Mouse (Mus musculus) lung, embryonic 16.5 days (tissue): ENCODE data around the gene Gm9837. TPM values are rescaled to one million over a fixed set of nuclear protein-coding genes. Genes with fewer than 3 reads are reported as not detected.
A peak's percentile ranks its signal among the peaks of the same experiment; 100 is the strongest.

ENCODE experiments used
- ATAC-seq: fragments of 200-750 bp; cut with Nextera tagmentation; 2 replicates; pipeline ENCODE4 v1.8.0; 2017; ENCODE audit warnings: low read depth, mild to moderate bottlenecking, moderate library complexity
- H3K27ac ChIP-seq: fragments of 300-500 bp; sonication (generic); 2 replicates; pipeline ENCODE4 v1.5.1; 2014; ENCODE audit warnings: mild to moderate bottlenecking, control low read depth, low read length
- H3K27me3 ChIP-seq: fragments of 300-500 bp; sonication (generic); 2 replicates; pipeline ENCODE4 v1.6.1; 2014; ENCODE audit warnings: low read depth, low read length, mixed read lengths; ENCODE audit not compliant: control insufficient read depth, insufficient read depth
- H3K36me3 ChIP-seq: fragments of 300-500 bp; sonication (generic); 2 replicates; pipeline ENCODE4 v1.6.1; 2014; ENCODE audit warnings: low read length; ENCODE audit not compliant: control insufficient read depth, insufficient read depth
- H3K4me1 ChIP-seq: fragments of 300-500 bp; sonication (generic); replicated peaks from 2 replicates; pipeline ENCODE4 v1.6.1; 2014; ENCODE audit warnings: low read length, mixed read lengths; ENCODE audit not compliant: control insufficient read depth, insufficient read depth
- H3K4me2 ChIP-seq: fragments of 300-500 bp; sonication (generic); 2 replicates; pipeline ENCODE4 v1.6.1; 2014; ENCODE audit warnings: low read depth, low read length, control low read depth
- H3K4me3 ChIP-seq: fragments of 300-500 bp; sonication (generic); 2 replicates; pipeline ENCODE4 v1.5.1; 2014; ENCODE audit warnings: mild to moderate bottlenecking, low read length, control low read depth
- H3K9ac ChIP-seq: fragments of 300-500 bp; sonication (generic); 2 replicates; pipeline ENCODE4 v1.6.1; 2014; ENCODE audit warnings: low read length, control low read depth
- H3K9me3 ChIP-seq: fragments of 300-500 bp; sonication (generic); 2 replicates; pipeline ENCODE4 v1.6.1; 2016; ENCODE audit warnings: low read length; ENCODE audit not compliant: control insufficient read depth
- WGBS: fragments of 180-500 bp; shearing (Covaris S2); extraction: QIAGEN DNeasy Blood & Tissue Kit; methylation state at CpG from one replicate; pipeline ENCODE4 v1.1.7; 2014; 5-methylcytosine and 5-hydroxymethylcytosine counted together
- polyA plus RNA-seq: library from polyadenylated mRNA; unstranded; fragments of >200 nt; fragmentation: Nextera tagmentation; extraction: Ambion mirVana; gene quantifications from 2 replicates; pipeline ENCODE4 v1.2.1, GENCODE M21; 2015

Gene Gm9837
- polyA plus RNA-seq, 1 experiment from 2014 or later: not detected

- Histone ChIP-seq H3K27me3 (peaks cover 39% of the 10 kb centered on the region), H3K4me2 (no peak overlapping the region), H3K27ac (no peak overlapping the region), H3K36me3 (no peaks in the 10 kb centered on the region), H3K9ac (no peak overlapping the region), H3K4me3 (no peak overlapping the region), H3K4me1 (peaks cover 4% of the 10 kb centered on the region; the same call in 1 of the 2 replicates), H3K9me3 (no peaks in the 10 kb centered on the region)
- WGBS: 39% methylated on average over 5 of the region's 5 CpGs
- no peak for ATAC-seq
Measured at GRCm38 (mm10) chr11:53461727-53462126, 8.6 kb downstream of the Gm9837 start.

- H3K4me1 ChIP-seq: peaks cover 6% of the 10 kb centered on the region; the same call in 1 of the 2 replicates
- no peak for ATAC-seq
- no peaks in the 10 kb centered on the region for H3K9me3 ChIP-seq
- no peaks in the 10 kb centered on the region for H3K36me3 ChIP-seq
- H3K4me3 ChIP-seq: no peak overlapping the region
- H3K9ac ChIP-seq: no peak overlapping the region
- H3K27me3 ChIP-seq: peaks cover 31% of the 10 kb centered on the region
- no peak overlapping the region for H3K27ac ChIP-seq
- no peak overlapping the region for H3K4me2 ChIP-seq
- WGBS: 66% methylated on average over 3 of the region's 3 CpGs
Measured at GRCm38 (mm10) chr11:53460192-53460591, 10.1 kb downstream of the Gm9837 start.

GRCm38 (mm10) chr11:53458996-53459395, 11.3 kb downstream of the Gm9837 start:
- H3K9me3 ChIP-seq: no peaks in the 10 kb centered on the region
- peaks cover 6% of the 10 kb centered on the region; the same call in 1 of the 2 replicates for H3K4me1 ChIP-seq
- peaks cover 20% of the 10 kb centered on the region for H3K27me3 ChIP-seq
- no peak overlapping the region for H3K27ac ChIP-seq
- 63% methylated on average over 3 of the region's 3 CpGs for WGBS
- no peak for ATAC-seq
- no peak overlapping the region for H3K4me2 ChIP-seq
- no peaks in the 10 kb centered on the region for H3K36me3 ChIP-seq
- H3K4me3 ChIP-seq: no peak overlapping the region
- no peak overlapping the region for H3K9ac ChIP-seq

GRCm38 (mm10) chr11:53457372-53457954, 12.8 kb downstream of the Gm9837 start:
- no peaks in the 10 kb centered on the region for H3K9me3 ChIP-seq
- H3K27ac ChIP-seq: no peak overlapping the region

GRCm38 (mm10) chr11:53456474-53457371, 13.6 kb downstream of the Gm9837 start, which contains the start of the genes Gm10447 and Shroom1:
Gm10447 (minus strand) TSS chr11:53457110.
Shroom1 (plus strand) TSS chr11:53457205.
- Histone ChIP-seq H3K4me2 (peak within 1 kb of the TSS; percentile 88), H3K9ac (peak within 1 kb of the TSS; percentile 71), H3K4me3 (peak within 1 kb of the TSS; percentile 60), H3K27ac (no peak within 1 kb of the TSS), H3K36me3 (no peaks in the 10 kb centered on the region), H3K4me1 (0 out of 2 replicates have a peak, but pooled peaks cover 3% of the 10 kb centered on the region), H3K27me3 (peaks cover 2% of the 10 kb centered on the region; the same call in 1 of the 2 replicates), H3K9me3 (no peaks in the 10 kb centered on the region)
- WGBS: 3% methylated on average over 42 of the region's 42 CpGs
- ATAC-seq: peak; percentile 94

More at GRCm38 (mm10) chr11:53457372-53457954, 12.8 kb downstream of the Gm9837 start:
- Histone ChIP-seq H3K4me2 (peak overlapping the region; percentile 88), H3K4me3 (peak overlapping the region; percentile 60), H3K9ac (peak overlapping the region; percentile 71), H3K27me3 (peaks cover 5% of the 10 kb centered on the region), H3K36me3 (no peaks in the 10 kb centered on the region), H3K4me1 (0 out of 2 replicates have a peak, but pooled peaks cover 3% of the 10 kb centered on the region)
- peak; percentile 46 for ATAC-seq
- 5% methylated on average over 29 of the region's 29 CpGs for WGBS

- Histone ChIP-seq H3K4me3 (no peak overlapping the region), H3K9ac (no peak overlapping the region), H3K9me3 (no peaks in the 10 kb centered on the region), H3K27me3 (no peaks in the 10 kb centered on the region), H3K27ac (no peak overlapping the region), H3K36me3 (no peaks in the 10 kb centered on the region), H3K4me1 (peaks cover 3% of the 10 kb centered on the region; the same call in 1 of the 2 replicates), H3K4me2 (no peak overlapping the region)
- ATAC-seq: no peak
- WGBS: 64% methylated on average over 5 of the region's 5 CpGs
Measured at GRCm38 (mm10) chr11:53453031-53453430, 17.2 kb downstream of the Gm9837 start.

- Histone ChIP-seq H3K9me3 (no peaks in the 10 kb centered on the region), H3K4me3 (no peak overlapping the region), H3K9ac (no peak overlapping the region), H3K27me3 (no peaks in the 10 kb centered on the region), H3K36me3 (no peaks in the 10 kb centered on the region), H3K27ac (no peak overlapping the region), H3K4me2 (no peak overlapping the region), H3K4me1 (peaks cover 3% of the 10 kb centered on the region; the same call in 1 of the 2 replicates)
- no peak for ATAC-seq
- 93% methylated on average over 9 of the region's 9 CpGs for WGBS
Measured at GRCm38 (mm10) chr11:53452396-53452795, 17.9 kb downstream of the Gm9837 start.

GRCm38 (mm10) chr11:53451361-53451760, 18.9 kb downstream of the Gm9837 start:
- Histone ChIP-seq H3K27me3 (no peaks in the 10 kb centered on the region), H3K9ac (no peak overlapping the region), H3K36me3 (no peaks in the 10 kb centered on the region), H3K9me3 (no peaks in the 10 kb centered on the region), H3K4me1 (peaks cover under 1% of the 10 kb centered on the region; the same call in 1 of the 2 replicates), H3K4me2 (no peak overlapping the region), H3K27ac (no peak overlapping the region), H3K4me3 (no peak overlapping the region)
- 49% methylated on average over 2 of the region's 2 CpGs for WGBS
- ATAC-seq: no peak
